Mouse (Mus musculus): Measurements from ENCODE around the gene Gm4297. TPM values are rescaled to one million over a fixed set of nuclear protein-coding genes. Genes with fewer than 3 reads are reported as not detected.
"Not testable (repeated sequence)": the region's sequence is repeated elsewhere in the genome, so short reads cannot be mapped to it uniquely, and the experiment has no call there.

Gm4297 gene
- total RNA-seq (2014; fragmentation: Nextera tagmentation) (not detected in 2 replicates), total RNA-seq (2017) (not detected in 2 replicates)

DNA sequence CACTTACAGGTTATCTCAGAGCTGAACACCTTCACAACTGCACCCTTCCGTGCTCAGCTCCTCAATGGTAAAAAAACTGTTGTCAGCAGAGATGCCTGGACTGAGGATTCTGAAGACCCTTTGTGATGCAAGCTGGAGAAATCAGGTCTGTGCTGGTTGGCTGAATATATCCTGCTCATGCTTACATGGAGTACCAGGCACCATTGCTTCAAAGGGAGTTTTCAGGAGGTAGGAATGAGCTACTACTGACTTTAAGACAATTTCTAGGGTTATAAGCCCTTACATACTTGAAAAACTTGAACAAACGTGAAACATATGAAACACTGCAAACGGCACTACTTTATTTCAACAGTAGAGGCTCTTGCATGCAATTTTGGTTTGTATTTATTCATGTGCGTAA, at the start of gene Gm4297:
Gene Gm4297 (minus strand): TSS at position 101 of the 400 bp plus-strand sequence.
- not testable (repeated sequence) for ATAC-seq (replicated peaks; ENCODE audit: low FRiP score, low TSS enrichment, poor library complexity, severe bottlenecking)

Other genes starting within 250 kb of the Gm4297 start
- gene Gm5934, start 74.1 kb downstream of the Gm4297 start, total RNA-seq (2014; fragmentation: Nextera tagmentation): not detected in 2 replicates
- not detected in 2 replicates for gene Gm5934, start 74.1 kb downstream of the Gm4297 start, total RNA-seq (2017)
- gene Gm5935, start 200.3 kb upstream of the Gm4297 start, total RNA-seq (2014; fragmentation: Nextera tagmentation): not detected in 2 replicates
- gene Gm5935, start 200.3 kb upstream of the Gm4297 start, total RNA-seq (2017): not detected in 2 replicates

Measured in megakaryocyte-erythroid progenitor cell, adult 5-6 weeks (primary cell).